Mouse (Mus musculus): ENCODE data around the gene Helt. TPM values are rescaled to one million over a fixed set of nuclear protein-coding genes. Genes with fewer than 3 reads are reported as not detected.

Helt gene
- 0.24 TPM in 1 of 2 replicates, not detected in the other for polyA plus RNA-seq (2014; fragmentation: Nextera tagmentation; extraction: Ambion mirVana)

DNA sequence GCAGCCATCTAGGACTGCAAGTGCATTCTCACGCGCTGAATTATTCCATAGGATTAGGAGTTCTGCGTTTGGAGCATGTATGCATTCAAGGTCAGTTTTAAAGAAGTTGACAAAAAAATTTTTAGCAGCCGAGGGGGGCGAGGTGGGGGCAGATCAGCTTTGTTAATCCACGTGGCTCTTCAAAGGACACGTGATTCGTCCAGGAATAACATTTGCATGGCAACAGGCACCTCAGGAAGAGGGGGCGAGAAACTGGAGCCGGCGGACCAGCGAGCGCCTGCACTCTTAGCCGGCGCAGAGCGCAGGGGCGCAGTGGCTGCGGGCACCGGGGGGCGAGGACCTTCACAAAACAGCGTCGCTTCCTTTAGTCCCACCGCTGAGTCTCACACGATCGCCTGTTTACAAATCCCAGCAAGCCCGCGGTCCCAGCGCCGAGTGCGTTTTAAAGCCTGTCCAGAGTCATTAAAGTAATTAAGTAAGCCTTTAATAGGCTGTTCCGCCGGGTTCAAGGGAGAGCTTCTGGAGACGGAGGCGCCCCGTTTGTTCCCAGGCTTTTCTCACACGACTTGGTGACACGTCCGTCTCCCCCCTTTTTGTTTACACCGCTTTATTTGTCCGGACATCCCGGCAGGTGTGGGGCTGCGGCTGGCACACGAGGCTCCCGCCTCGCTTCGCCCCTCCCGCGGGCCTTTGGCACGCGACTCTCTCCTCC lies at the start of gene Helt:
Gene Helt, minus strand, starts transcription at position 491 of the 712 bp plus-strand sequence.
- under 1% methylated on average over 50 of the region's 50 CpGs for WGBS
- Histone ChIP-seq H3K27me3 (ENCODE audit: control insufficient read depth, insufficient read depth, low read length) (peaks cover 72% of the 10 kb centered on the region), H3K4me3 (ENCODE audit: low read depth, low read length) (no peak within 1 kb of the TSS), H3K9me3 (ENCODE audit: control insufficient read depth, low read length) (no peaks in the 10 kb centered on the region), H3K4me2 (ENCODE audit: low read depth, low read length) (0 out of 2 replicates have a peak within 1 kb of the TSS, but pooled peaks have one; percentile 1), H3K27ac (ENCODE audit: low read depth, low read length) (no peak within 1 kb of the TSS), H3K9ac (replicated peaks; ENCODE audit: low read depth, low read length) (no peak within 1 kb of the TSS), H3K4me1 (ENCODE audit: control insufficient read depth, insufficient read depth, low read length) (peaks cover 4% of the 10 kb centered on the region; the same call in 1 of the 2 replicates), H3K36me3 (ENCODE audit: control insufficient read depth, insufficient read depth, low read length) (no peaks in the 10 kb centered on the region)
- ATAC-seq (ENCODE audit: low read depth) = no peak

DNA sequence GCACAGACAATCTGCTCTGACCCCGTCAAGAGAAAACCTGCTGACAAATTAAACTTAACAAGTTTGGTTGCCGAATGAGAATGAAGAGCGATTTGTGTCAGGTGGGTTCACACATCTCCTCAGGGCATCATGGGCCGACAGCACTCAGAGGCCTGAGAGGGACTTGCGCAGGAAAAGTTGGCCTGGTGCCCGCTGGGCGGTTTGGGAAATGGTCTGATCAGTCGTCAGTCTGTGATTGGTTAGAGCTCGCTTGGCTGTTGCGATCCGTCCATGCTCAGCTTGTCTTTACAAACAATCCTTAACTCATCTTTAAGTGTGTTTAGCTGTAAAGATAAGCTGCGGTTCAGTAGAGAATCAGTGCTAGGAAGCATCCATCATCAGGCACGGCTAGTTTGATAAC lies 47.8 kb upstream of the Helt start:
- WGBS = 81% methylated on average over 13 of the region's 13 CpGs
- no peak overlapping the region for H3K9ac ChIP-seq (replicated peaks; ENCODE audit: low read depth, low read length)
- no peaks in the 10 kb centered on the region for H3K36me3 ChIP-seq (ENCODE audit: control insufficient read depth, insufficient read depth, low read length)
- H3K4me3 ChIP-seq (ENCODE audit: low read depth, low read length) = no peak overlapping the region
- H3K4me2 ChIP-seq (ENCODE audit: low read depth, low read length) = no peak overlapping the region
- no peak overlapping the region for H3K27ac ChIP-seq (ENCODE audit: low read depth, low read length)
- no peaks in the 10 kb centered on the region for H3K4me1 ChIP-seq (ENCODE audit: control insufficient read depth, insufficient read depth, low read length)
- H3K9me3 ChIP-seq (ENCODE audit: control insufficient read depth, low read length) = no peaks in the 10 kb centered on the region
- H3K27me3 ChIP-seq (ENCODE audit: control insufficient read depth, insufficient read depth, low read length) = no peaks in the 10 kb centered on the region
- no peak for ATAC-seq (ENCODE audit: low read depth)

DNA sequence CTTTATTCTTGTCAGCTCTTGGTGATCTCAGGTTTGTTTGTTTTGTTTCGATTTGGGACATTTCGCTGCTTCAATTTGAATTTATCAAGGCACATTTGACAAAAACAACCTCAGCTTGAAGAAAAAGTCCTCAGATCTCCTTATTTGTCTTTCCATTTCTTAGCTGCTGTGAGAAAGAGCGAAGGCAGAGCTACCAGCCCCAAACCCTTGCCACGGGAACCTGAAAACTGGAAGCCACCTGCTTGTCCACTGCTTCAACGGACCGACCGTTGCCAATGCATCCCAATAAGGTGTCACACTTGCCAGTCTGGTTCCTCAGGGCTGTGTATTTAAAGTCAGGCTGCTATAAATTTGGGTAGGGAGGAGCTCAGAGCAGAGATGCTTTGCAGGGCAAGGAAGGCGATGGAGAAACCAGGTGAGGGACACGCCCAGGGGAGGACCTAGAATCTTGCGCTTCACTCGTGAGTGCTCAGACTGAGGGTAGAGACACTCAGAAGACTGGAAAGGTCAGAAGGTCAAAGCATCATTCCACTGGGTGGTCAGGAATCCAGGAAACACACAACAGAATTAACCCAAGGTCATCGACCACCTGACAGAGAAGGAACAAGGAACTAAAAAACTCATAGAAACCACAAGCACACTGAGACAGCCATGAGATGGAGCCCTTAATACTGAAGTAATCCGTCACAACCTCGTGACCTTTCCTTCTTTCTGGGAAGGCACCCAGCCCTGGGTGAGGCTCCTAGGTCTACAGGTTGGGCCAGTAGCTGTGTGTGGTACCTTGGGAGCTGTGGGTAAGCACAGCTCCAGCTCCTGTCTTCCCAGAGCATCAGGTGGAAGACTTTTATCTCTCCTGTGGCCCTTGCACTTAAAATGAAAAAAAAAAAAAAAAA lies 46.2 kb upstream of the Helt start:
- H3K4me1 ChIP-seq (ENCODE audit: control insufficient read depth, insufficient read depth, low read length) = no peaks in the 10 kb centered on the region
- H3K27me3 ChIP-seq (ENCODE audit: control insufficient read depth, insufficient read depth, low read length) = no peaks in the 10 kb centered on the region
- H3K9ac ChIP-seq (replicated peaks; ENCODE audit: low read depth, low read length) = no peak overlapping the region
- no peak for ATAC-seq (ENCODE audit: low read depth)
- H3K9me3 ChIP-seq (ENCODE audit: control insufficient read depth, low read length) = no peaks in the 10 kb centered on the region
- H3K4me2 ChIP-seq (ENCODE audit: low read depth, low read length) = no peak overlapping the region
- no peak overlapping the region for H3K4me3 ChIP-seq (ENCODE audit: low read depth, low read length)
- WGBS = 87% methylated on average over 14 of the region's 14 CpGs
- no peak overlapping the region for H3K27ac ChIP-seq (ENCODE audit: low read depth, low read length)
- H3K36me3 ChIP-seq (ENCODE audit: control insufficient read depth, insufficient read depth, low read length) = no peaks in the 10 kb centered on the region

DNA sequence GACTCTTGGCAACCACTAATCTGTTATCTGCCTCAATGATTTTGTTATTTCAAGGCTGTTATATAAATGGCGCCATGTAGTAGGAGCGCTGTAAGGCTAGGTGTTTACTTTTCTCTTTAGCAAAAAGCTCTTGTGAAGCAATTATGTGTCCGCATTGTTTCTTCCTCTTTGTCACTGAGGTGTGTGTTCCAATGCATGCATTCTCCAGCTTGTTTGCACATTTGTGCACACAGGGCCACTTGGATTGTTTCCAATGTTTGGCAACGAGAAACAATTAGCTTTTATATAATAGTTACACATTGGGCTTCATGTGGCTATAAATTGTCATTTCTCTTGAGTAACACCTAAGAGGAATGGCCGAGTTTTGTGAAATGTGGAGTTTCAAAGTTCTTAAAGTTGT lies 44.8 kb upstream of the Helt start:
- Histone ChIP-seq H3K27me3 (ENCODE audit: control insufficient read depth, insufficient read depth, low read length) (no peaks in the 10 kb centered on the region), H3K36me3 (ENCODE audit: control insufficient read depth, insufficient read depth, low read length) (no peaks in the 10 kb centered on the region), H3K9ac (replicated peaks; ENCODE audit: low read depth, low read length) (no peak overlapping the region), H3K27ac (ENCODE audit: low read depth, low read length) (no peak overlapping the region), H3K4me2 (ENCODE audit: low read depth, low read length) (no peak overlapping the region), H3K9me3 (ENCODE audit: control insufficient read depth, low read length) (no peaks in the 10 kb centered on the region), H3K4me3 (ENCODE audit: low read depth, low read length) (no peak overlapping the region), H3K4me1 (ENCODE audit: control insufficient read depth, insufficient read depth, low read length) (no peaks in the 10 kb centered on the region)
- no peak for ATAC-seq (ENCODE audit: low read depth)
- WGBS = 79% methylated on average over 5 of the region's 5 CpGs

DNA sequence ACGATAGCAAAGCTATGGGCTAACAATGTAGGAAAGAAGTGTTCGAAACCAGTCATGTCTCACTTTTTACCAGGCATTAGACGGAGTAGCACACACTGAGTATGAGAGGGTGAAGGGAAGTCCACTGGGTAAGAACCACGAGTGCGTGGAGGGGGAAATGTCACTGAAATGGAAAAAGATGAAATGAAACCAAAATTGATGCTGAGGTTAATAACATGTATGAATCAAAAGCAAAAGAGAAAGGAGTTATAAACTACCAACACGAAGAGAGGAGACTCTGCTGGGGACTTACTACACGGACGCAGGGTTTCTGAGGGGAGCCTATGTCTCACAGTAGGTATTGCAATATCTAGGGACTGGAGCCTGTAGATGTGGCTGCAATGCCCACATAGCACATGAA lies 41.9 kb upstream of the Helt start:
- WGBS = 93% methylated on average over 8 of the region's 8 CpGs
- H3K36me3 ChIP-seq (ENCODE audit: control insufficient read depth, insufficient read depth, low read length) = no peaks in the 10 kb centered on the region
- H3K4me2 ChIP-seq (ENCODE audit: low read depth, low read length) = no peak overlapping the region
- no peak overlapping the region for H3K4me3 ChIP-seq (ENCODE audit: low read depth, low read length)
- no peaks in the 10 kb centered on the region for H3K9me3 ChIP-seq (ENCODE audit: control insufficient read depth, low read length)
- H3K27ac ChIP-seq (ENCODE audit: low read depth, low read length) = no peak overlapping the region
- no peaks in the 10 kb centered on the region for H3K27me3 ChIP-seq (ENCODE audit: control insufficient read depth, insufficient read depth, low read length)
- H3K4me1 ChIP-seq (ENCODE audit: control insufficient read depth, insufficient read depth, low read length) = no peaks in the 10 kb centered on the region
- no peak overlapping the region for H3K9ac ChIP-seq (replicated peaks; ENCODE audit: low read depth, low read length)
- ATAC-seq (ENCODE audit: low read depth) = no peak

DNA sequence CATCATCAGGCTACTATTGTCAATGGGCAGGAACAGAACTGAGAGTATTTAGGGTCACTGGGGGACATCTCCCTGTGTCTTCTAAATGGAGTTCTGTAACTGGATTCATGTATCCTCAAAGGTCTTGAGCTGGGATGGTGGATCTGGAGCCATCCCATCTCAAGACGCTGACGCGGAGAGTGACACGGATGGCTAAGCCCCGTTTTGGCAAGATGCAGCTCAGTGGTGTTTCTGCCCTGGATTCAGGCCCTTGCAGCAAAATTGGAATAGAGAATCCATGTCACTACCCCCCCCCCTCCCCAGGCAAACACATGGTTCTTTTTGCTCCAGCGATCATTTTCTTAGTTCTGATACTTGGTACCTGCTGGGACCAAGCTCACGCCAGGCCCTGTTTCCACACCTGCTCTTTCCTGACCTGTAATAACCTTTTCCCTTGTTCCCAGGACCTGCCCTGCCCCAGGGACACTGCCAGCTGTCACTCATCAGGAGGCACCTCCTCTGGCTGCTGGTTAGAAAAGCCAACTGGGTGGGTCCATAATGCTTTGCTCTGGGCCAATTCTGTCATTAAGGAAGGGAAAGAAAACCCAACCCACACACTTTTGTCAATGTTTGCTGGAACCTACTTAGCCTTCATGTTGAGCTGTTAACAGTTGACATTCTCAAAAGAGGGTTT lies 38.1 kb upstream of the Helt start:
- Histone ChIP-seq H3K4me3 (ENCODE audit: low read depth, low read length) (no peak overlapping the region), H3K9ac (replicated peaks; ENCODE audit: low read depth, low read length) (no peak overlapping the region)

DNA sequence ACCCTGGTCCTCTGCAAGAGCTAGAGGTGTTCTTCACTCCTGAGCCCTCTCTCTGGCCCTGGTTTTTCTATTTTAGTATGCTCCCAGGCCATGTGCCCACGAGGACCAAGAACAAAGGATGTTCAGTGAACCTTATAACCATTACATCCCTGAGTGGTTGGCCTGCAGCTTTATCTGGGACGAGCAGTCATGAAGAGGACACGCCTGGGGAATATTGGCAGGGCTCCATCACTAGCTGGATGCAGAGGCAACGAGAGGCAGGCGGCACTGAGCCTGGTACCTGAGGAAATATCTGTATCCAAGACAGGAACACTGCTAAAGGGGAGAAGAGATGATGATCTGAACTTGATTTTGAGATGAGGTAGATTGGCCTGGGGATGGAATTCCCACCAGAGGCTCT lies 37.3 kb upstream of the Helt start:
- no peak overlapping the region for H3K4me3 ChIP-seq (ENCODE audit: low read depth, low read length)
- no peak overlapping the region for H3K4me2 ChIP-seq (ENCODE audit: low read depth, low read length)
- H3K9me3 ChIP-seq (ENCODE audit: control insufficient read depth, low read length) = no peaks in the 10 kb centered on the region
- no peak overlapping the region for H3K9ac ChIP-seq (replicated peaks; ENCODE audit: low read depth, low read length)
- H3K27me3 ChIP-seq (ENCODE audit: control insufficient read depth, insufficient read depth, low read length) = no peaks in the 10 kb centered on the region
- no peak overlapping the region for H3K27ac ChIP-seq (ENCODE audit: low read depth, low read length)
- ATAC-seq (ENCODE audit: low read depth) = no peak
- H3K36me3 ChIP-seq (ENCODE audit: control insufficient read depth, insufficient read depth, low read length) = no peaks in the 10 kb centered on the region
- no peaks in the 10 kb centered on the region for H3K4me1 ChIP-seq (ENCODE audit: control insufficient read depth, insufficient read depth, low read length)
- WGBS = 75% methylated on average over 5 of the region's 5 CpGs

More for the DNA sequence above, 38.1 kb upstream of the Helt start:
- Histone ChIP-seq H3K4me2 (ENCODE audit: low read depth, low read length) (no peak overlapping the region), H3K27ac (ENCODE audit: low read depth, low read length) (no peak overlapping the region), H3K36me3 (ENCODE audit: control insufficient read depth, insufficient read depth, low read length) (no peaks in the 10 kb centered on the region), H3K4me1 (ENCODE audit: control insufficient read depth, insufficient read depth, low read length) (no peaks in the 10 kb centered on the region), H3K27me3 (ENCODE audit: control insufficient read depth, insufficient read depth, low read length) (no peaks in the 10 kb centered on the region), H3K9me3 (ENCODE audit: control insufficient read depth, low read length) (no peaks in the 10 kb centered on the region)
- no peak for ATAC-seq (ENCODE audit: low read depth)
- 83% methylated on average over 7 of the region's 7 CpGs for WGBS

DNA sequence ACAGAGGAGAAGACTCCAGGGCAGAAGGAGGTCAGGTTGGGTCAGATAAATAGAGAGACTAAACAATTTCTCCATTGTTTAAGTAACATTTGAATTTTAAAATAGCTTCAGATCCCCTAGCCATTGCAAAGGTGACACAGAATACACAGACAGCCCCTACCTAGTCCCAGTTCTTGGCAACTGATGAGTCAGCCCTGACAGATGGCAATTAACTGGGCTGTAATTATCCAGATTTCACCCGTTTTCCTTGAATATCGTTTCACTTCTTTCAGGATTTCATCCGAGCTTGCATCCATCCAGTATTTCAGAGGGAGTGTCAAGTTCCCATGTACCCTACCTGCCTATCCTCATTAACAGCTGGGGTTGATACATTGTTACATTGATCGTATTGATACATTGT lies 34.9 kb upstream of the Helt start:
- Histone ChIP-seq H3K9me3 (ENCODE audit: control insufficient read depth, low read length) (no peaks in the 10 kb centered on the region), H3K9ac (replicated peaks; ENCODE audit: low read depth, low read length) (no peak overlapping the region), H3K27me3 (ENCODE audit: control insufficient read depth, insufficient read depth, low read length) (no peaks in the 10 kb centered on the region), H3K4me2 (ENCODE audit: low read depth, low read length) (no peak overlapping the region), H3K4me3 (ENCODE audit: low read depth, low read length) (no peak overlapping the region), H3K4me1 (ENCODE audit: control insufficient read depth, insufficient read depth, low read length) (no peaks in the 10 kb centered on the region), H3K27ac (ENCODE audit: low read depth, low read length) (no peak overlapping the region), H3K36me3 (ENCODE audit: control insufficient read depth, insufficient read depth, low read length) (no peaks in the 10 kb centered on the region)
- no peak for ATAC-seq (ENCODE audit: low read depth)
- 77% methylated on average over 4 of the region's 4 CpGs for WGBS
